Mouse (Mus musculus) urinary bladder, postnatal 4 days (tissue): ENCODE results near the gene 4632433K11Rik.

Source experiments
- DNase-seq, 2 experiments: peaks; one replicate each; pipeline ENCODE4 v3.0.0; 2021 to 2022; ENCODE audit warnings: low spot score in 2 of 2

4632433K11Rik gene

DNA sequence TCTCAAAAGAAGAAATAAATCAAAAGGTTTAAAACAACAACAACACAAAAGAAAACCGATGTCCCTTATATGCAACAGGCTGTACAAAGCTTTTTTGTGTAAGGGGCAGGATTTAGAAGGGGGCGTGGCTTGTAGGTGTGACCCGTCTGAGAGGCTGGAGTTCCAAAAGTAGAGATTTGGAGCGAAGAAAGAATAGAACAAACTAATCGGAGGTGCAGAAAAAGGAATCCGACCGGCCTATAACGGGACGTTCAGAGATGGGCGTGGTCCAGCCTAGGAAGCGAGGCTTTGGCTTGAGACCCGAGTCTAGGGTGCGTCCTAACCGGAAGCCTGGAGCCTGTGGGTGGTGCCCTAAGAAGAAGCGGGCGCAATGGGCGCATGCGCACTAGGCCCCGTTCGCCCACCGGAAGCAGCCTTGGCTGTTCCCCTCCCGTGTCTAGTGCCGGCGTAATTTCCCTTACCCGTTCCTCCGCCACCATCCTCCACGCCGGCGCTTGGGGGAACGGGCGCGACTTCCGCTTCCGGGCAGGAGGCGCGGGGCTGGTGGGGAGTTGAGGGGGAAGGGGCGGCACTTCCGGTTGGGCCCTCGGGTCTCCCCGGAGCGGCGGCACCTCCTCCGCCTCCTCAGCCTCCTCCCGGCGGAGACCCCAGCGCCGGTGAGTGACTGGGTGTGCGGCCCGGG lies 13.8 kb upstream of the 4632433K11Rik start, which contains the start of the genes Zfp865 and Ccdc106:
Gene Zfp865, plus strand, starts transcription at position 377 of the 682 bp plus-strand sequence.
Gene Ccdc106, plus strand, starts transcription at position 554 of the 682 bp plus-strand sequence.
- DNase-seq, result peak; percentile 98 to 99

DNA sequence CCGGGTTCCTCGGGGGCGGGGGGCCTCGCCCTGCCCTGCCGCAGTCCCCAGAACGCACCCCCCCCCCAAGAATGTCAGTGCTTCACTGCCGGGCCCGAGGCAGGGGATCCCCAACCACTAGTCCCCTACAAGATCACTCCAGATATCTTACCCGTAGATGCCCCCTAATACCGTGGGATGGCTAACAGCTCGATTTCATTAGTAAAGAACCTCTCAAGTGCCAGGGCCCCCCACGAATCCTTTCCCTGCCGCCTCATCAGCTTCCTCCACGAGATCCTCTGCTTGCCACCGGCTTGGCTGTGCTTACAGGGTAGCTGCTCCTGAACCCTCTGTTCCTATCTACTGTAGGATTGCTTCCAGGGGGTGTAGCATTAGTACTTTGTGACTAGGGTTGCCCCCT lies 13.2 kb upstream of the 4632433K11Rik start:
- no peak for DNase-seq

DNA sequence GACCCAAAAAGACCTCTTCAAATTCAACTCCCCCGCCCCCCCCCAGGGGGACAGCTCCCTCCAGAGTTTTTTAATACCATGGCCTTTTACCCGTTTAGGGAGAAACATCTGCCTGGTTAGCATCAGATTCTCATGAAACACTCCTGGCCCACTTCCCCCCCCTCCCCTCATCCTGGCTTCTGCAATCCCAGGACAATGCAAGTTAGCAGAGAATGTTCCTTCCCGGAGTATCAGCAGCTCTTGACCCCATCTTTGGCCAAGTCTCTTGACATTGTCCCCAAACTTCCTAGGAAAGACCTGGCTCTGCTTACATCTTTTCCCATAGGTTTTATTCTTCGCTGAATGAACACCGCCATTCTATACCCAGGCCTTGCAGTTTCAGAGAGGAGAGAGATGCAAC lies 12.7 kb upstream of the 4632433K11Rik start:
- no peak for DNase-seq

DNA sequence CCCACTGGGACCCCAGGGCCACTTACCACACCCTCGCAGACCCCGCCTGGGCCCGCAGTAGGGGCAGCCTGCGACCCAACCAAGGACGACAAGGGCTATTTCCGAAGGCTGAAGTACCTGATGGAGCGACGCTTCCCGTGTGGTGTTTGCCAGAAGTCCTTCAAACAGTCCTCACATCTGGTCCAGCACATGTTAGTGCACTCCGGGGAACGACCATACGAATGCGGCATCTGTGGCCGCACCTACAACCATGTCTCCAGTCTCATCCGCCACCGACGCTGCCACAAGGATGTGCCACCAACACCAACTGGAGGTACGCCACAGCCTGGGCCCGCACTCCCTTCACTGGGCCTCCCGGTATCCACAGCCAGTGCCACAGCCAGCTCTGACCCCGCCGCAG lies 4.4 kb upstream of the 4632433K11Rik start:
- DNase-seq, result no peak

DNA sequence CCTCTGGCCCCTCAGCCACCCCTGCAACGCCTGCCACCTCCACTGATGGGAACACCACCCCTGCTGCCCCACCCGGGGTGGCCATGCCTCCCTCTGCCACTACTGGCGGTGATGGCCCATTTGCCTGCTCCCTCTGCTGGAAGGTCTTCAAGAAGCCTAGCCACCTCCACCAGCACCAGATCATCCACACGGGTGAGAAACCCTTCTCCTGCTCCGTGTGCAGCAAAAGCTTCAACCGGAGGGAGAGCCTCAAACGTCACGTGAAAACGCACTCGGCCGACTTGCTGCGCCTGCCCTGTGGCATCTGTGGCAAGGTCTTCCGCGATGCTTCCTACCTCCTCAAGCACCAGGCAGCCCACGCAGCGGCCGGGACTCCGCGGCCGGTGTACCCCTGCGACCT lies 4.0 kb upstream of the 4632433K11Rik start:
- DNase-seq, result no peak

DNA sequence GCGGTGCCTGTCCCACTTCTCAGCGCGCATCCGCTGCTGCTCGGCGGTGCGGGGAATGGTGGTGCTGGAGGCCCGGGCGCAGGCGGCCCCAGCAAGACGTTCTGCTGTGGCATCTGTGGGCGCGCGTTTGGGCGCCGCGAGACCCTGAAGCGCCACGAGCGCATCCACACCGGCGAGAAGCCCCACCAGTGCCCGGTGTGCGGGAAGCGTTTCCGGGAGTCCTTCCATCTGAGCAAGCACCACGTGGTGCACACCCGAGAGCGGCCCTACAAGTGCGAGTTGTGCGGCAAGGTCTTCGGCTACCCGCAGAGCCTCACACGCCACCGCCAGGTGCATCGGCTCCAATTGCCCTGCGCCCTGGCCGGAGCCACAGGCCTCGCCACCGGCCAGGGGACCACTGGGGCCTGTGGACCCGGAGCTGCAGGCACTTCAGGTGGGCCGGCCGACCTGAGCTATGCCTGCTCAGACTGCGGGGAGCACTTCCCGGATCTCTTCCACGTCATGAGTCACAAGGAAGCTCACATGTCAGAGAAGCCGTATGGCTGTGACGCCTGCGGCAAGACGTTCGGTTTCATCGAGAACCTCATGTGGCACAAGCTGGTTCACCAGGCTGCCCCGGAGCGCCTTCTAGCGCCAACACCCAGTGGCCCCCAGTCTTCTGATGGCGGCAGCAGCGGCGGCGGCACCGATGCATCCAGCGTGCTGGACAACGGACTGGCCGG lies 3.2 kb upstream of the 4632433K11Rik start:
- DNase-seq, result no peak

DNA sequence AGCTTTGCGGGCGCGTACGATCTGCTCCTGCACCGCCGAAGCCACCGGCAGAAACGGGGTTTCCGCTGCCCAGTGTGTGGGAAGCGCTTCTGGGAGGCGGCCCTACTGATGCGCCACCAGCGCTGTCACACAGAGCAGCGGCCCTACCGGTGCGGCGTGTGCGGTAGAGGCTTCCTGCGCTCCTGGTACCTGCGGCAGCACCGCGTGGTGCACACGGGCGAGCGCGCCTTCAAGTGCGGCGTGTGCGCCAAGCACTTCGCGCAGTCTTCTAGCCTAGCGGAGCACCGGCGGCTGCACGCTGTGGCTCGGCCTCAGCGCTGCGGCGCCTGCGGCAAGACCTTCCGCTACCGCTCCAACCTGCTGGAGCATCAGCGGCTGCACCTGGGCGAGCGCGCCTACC lies 2.4 kb upstream of the 4632433K11Rik start:
- no peak for DNase-seq

DNA sequence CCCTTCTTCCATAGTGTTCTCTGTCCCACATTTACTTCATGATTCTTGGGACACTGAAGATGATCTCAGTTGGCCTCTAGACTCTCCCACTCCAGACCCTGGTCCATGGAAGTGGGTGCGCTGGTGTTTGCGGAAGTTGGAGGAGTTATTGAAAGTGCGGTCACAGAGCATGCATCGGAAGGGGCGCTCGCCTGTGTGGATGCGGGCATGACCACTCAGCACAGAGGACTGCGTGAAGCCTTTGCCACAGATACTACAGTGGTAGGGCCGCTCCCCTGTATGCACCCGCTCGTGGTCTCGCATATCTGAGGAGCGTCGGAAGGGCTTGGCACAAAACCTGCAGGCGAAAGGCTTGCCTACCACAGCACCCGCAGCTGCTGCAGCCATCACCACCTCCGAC lies 1.7 kb downstream of the 4632433K11Rik start:
- no peak for DNase-seq

DNA sequence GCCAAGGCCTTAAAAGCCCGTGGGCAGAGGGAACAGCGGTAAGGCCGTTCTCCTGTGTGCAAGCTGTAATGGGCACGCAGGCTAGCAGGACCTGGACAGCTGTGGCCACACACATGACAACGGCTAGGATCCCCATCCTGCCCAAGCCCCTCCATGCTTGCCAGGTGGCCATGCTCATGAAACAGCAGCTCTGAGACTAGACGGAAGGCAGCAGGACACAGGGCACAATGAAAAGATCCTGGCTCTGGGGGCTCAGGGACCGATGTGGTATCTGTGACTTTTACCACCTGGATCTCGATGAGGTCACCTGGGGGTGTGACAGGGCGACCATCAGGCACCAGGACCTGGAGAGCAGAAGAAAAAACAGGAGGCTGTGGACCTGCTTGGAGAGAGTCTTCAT lies 2.2 kb downstream of the 4632433K11Rik start:
- no peak for DNase-seq

DNA sequence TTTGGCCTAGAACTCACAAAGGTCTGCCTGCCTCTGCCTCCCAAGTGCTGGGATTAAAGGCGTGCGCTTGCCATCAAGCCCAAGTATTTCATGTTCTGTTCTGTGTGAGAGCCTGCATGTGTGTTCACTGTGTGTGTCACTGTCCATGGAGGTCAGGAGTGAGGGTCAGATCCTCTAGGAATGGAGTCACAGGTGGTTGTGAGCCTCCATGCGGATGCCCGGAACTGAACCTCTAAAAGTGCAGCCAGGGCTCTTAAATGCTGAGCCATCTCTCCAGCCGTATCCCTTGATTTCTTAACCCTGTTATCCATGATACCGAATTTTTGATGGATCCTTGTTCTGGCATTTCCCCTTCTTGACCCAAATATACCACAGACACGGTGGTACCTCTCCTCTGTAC lies 3.1 kb downstream of the 4632433K11Rik start:
- no peak for DNase-seq

DNA sequence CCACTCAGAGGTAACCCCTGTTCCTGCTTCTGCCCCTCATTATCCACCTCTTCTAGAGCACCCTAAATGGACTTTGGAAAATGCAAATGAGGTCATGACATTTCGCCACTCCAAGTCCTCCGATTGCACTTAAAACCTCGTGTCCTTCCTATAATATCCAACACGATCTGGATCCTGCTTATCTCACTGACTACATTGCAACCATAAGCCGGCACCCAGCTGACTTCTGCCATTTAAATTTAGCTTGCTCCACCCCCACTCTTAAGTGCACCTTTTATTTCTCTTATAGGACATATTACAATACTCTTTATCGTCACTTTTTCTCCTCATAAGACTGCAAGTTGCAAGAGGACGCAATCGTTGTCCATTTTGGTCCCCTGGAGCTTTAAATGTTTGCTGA lies 3.5 kb downstream of the 4632433K11Rik start:
- no peak for DNase-seq

DNA sequence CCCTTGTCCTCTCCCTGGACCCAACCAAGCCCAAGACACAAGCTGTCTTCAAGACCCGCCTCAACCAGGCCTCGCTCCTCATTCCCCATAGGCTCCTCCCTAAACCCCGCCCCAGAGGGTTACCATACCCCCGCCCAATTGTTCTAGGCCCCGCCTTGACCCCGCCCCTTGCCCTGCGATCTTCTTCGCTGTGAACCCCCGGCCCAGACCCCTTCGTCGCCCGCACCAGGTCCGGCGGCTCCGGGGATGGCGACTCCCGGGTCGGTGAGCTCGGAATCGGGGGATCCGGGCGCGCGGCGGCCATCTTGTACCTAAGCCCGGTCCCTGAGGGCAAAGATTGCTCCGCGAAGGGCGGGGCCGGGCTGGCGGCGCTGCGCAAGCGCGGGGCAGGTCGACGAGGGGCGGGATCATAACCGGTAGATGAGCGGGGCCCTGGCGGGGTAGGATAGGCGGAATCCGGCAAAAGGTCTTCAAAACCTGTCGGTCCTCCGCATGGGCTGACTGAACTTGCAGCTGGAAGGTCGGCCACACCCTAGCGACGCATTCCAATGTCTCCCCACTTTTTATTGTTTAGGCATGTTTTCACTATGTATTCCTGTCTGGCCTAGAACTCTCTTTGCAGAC lies 4.3 kb downstream of the 4632433K11Rik start, which contains the start of gene Zfp784:
Gene Zfp784, minus strand, starts transcription at position 338 of the 624 bp plus-strand sequence.
- DNase-seq, result peak; percentile 93 to 94

DNA sequence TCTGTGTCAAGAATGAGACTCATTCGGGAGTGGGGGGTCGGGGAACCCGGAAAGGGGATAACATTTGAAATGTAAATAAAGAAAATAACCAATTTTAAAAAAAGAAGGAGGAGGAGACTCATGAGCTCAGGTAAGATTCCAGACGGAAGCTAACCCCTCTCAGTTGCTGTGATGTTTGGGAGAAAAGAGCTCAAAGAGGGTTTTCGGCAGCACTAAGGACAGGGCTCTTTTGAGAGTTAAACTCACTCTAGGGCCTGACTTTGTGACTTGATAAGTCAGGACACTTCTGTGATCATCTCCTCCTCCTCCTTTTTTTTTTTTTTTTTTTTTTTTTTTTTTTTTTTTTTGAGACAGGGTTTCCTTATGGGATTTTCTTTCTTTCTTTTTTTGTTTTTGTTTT lies 5.0 kb downstream of the 4632433K11Rik start:
- DNase-seq, result no peak

DNA sequence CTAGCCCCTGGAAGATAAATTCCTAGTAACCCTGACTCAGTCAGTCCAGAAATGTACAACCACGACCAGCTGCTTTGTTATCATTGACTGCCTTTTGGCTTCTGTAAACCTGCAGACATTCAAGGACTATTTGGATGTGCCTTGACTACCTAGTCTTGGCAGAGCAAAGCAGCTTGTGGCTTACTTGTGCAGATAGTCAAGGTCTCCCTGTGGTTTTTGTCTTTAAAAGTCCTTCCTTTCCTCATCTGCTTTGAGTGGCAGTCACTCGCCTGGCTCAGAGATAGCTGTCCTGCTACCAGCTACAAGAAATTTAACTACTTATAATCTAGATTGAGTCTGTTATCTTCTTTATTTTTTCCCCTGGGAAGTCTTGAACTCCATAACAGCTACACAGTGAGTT lies 11.1 kb downstream of the 4632433K11Rik start:
- no peak for DNase-seq

DNA sequence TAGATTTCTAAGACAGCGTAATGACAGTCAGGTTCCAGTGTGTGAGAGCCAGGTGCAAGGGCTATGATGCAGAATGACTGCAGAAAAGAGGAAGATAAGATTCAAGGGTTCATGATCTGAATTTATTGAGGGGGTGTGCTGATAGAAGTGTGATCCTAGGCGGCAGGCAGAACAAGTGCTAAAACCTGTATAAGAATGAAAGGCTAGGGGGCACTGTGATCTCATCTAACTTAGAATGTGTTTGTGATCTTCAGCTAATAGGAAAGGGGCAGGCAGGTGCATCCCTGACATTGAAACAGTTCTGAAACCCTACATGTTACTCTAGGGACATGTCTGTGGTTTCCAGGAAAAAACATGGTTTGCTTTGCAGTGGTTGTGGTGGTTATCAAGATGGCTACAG lies 12.2 kb downstream of the 4632433K11Rik start:
- no peak for DNase-seq

DNA sequence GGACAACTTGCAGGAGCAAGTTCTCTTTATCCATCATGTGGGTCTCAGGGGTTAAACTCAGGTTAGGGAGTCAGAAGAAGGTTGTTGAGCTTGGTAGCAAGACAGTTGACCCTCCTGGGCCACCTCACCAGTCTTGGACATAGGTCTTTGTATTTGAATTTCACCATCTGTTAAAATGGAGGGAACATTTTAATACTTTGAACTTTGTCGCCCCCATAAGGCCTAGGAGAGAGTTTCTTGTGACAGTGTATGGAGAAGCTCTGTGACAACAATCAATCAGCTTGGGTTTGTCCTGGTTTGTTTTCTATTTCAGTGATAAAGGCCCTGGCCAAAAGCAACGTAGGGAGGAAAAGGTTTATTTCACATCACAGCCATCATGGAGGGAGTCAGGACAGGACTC lies 13.4 kb downstream of the 4632433K11Rik start:
- DNase-seq, result no peak

DNA sequence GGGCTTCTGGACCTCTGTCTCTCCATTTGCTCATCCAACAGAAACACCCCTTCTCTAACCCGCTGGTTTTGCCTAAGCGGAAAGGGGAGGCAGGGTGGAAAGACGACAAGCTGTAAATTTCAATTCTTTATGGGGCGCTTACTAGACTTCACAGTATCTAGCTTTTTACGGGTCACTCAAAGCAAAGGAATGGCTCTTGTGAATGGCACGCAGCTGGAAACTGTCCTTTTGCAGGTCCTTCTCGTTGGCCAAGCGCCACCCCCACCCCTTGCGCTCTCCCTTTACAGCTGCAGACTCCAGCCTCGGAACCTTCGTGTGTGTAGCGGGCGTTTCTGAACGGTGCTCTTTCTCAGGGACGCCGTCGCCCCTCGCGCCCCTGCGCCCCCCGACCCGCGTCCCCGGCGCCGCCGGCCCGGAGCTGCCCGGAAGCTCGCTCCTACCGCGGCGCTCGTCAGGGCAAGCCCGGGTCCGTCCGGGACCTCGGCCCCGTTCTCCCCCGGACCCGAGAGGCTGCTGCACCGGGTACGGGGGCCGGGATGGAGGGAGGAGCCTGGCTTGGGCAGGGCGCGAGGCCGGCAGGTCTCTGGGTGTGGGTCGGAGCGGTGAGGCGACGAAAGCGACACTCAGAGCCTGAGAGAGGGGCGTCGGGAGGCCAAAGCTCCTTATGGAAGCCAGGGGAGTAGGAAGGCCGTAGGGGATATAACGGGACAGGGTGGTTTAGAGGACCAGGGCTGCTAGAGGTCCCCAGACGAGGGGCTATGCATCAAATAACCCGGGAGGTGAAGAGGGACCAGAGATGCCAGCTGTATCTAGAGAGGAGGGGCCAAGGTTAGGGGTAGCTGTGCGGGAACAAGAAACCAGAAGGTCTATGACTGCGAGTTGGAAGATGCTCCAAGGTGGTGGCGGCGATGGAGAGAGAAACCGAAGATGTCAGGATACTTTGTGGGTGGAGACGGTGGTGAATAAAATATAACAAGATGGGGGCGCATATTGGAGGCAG lies 17.6 kb downstream of the 4632433K11Rik start, which contains the start of gene Zfp580:
Gene Zfp580, plus strand, starts transcription at position 346 of the 1,000 bp plus-strand sequence.
- DNase-seq, result peak; percentile 74 to 78

DNA sequence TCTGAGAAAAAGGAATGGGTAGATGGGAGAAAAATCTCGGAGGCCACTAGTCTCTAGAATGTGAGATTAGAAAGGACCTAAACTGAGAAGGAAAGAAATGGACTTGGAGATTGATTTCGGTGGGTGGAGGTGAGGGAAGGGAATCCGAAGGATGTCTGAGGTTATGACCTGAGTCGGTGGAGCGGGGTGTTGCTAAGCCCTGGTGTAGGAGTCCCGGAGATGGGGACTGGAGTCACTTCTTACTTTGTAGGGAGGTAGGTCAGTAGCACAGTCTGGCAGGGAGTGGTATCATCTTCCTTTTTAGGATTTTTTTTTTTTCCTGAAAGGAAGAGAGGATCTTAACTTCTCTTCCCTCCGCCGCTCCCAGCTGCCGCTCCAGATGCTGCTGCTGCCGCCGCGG lies 18.5 kb downstream of the 4632433K11Rik start:
- DNase-seq, result no peak

DNA sequence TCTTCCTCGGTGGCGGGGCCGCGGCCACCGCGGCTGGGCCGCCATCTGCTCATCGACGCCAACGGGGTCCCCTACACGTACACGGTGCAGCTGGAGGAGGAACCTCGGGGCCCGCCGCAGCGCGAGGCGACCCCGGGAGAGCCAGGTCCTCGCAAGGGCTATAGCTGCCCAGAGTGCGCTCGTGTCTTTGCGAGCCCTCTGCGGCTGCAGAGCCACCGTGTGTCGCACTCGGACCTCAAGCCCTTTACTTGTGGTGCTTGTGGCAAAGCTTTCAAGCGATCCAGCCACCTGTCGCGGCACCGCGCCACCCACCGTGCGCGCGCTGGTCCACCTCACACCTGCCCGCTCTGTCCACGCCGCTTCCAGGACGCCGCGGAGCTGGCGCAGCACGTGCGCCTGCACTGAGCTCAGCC lies 19.0 kb downstream of the 4632433K11Rik start:
- DNase-seq, result no peak

DNA sequence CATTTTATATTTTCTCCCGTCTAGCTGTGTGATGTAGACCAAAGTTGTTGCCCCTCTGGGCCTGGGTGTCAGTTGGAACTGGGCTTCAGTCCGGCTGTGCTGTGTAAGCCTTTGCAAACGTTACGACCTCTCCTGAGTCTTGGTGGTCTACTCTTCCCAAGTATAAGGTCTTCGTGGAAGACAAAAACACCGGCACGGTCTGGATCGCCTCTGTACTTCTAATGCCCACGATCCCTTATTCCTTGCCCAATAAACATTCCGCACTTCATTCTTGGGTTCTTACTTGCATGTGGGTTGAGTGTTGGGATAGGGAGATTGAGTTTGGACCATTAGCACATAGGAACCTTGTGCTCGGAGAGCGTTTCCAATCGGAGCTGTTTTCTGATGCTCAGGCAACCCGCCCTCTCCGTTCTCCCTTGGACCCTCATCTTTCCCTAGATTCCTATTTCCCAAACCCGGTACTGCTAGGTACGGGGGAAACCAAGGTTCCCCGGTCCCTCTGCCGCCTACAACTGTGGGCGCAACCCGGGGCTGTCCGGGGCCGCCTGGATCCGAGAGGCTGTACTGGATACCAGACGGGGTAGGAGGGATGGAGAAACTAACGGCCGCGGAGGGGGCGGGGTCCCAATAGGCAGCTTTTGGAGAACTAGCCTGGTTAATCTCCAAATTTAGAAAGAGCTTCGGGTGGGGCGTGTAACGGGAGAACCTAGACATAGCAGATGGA lies 19.7 kb downstream of the 4632433K11Rik start:
- DNase-seq, result no peak
